Mouse (Mus musculus) limb, embryonic 10.5 days (tissue): ENCODE measurements at regions not wholly inside any gene's neighbourhood (a gene's known extent, or its start where the extent isn't known, plus 50 kb on each side); places are given as distances from the start of the nearest gene placed in this dataset.

Experiments
- DNase-seq: peaks from one replicate; pipeline ENCODE4 v3.0.0-alpha.2; 2017; ENCODE audit warnings: low spot score
- H3K27ac ChIP-seq: fragments of 300-500 bp; sonication (generic); 2 replicates; pipeline ENCODE4 v1.5.1; 2016; ENCODE audit warnings: mild to moderate bottlenecking
- H3K27me3 ChIP-seq: fragments of 300-500 bp; sonication (generic); 2 replicates; pipeline ENCODE4 v1.6.1; 2016; ENCODE audit warnings: low read depth, mild to moderate bottlenecking; ENCODE audit not compliant: poor library complexity, severe bottlenecking
- H3K36me3 ChIP-seq: fragments of 300-500 bp; sonication (generic); 2 replicates; pipeline ENCODE4 v1.6.1; 2016; ENCODE audit warnings: mild to moderate bottlenecking, moderate library complexity
- H3K4me1 ChIP-seq: fragments of 300-500 bp; sonication (generic); 2 replicates; pipeline ENCODE4 v1.6.1; 2016
- H3K4me3 ChIP-seq: fragments of 300-500 bp; sonication (generic); 2 replicates; pipeline ENCODE4 v1.5.1; 2016; ENCODE audit warnings: mild to moderate bottlenecking, moderate library complexity
- H3K9me3 ChIP-seq: fragments of 300-500 bp; sonication (generic); replicated peaks from 2 replicates; pipeline ENCODE4 v1.6.1; 2016; ENCODE audit warnings: mild to moderate bottlenecking
- WGBS: fragments of 180-500 bp; shearing (Covaris S2); methylation state at CpG from one replicate; pipeline ENCODE4 v1.1.7; 2016; 5-methylcytosine and 5-hydroxymethylcytosine counted together

GRCm38 (mm10) chr1:82010995-82011394 lies 221.9 kb upstream of the Gm9747 start:
- 83% methylated on average over 1 of the region's 1 CpGs for WGBS
- DNase-seq, result no peak
- no peaks in the 10 kb centered on the region for H3K36me3 ChIP-seq

DNA sequence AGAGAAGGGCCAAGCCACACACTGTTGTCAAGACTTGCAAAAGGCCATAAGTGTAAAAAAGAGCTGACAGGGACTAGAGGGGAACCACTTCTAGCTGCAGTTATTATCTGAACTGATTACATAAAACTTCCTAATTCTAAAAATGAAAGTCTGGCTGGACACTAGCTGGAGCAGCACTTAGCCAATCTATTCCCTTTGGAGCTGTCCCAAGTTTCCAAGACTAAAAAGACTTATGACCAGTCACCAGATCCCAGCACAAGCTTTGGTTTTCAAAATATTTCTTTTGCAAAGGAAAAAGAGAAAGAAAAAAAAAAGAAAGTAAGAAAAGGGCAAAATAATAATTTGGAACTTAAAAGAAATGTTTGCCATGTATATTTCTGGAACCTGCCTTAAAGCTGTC lies 217.6 kb upstream of the Gm9747 start:
- DNase-seq, result no peak
- Histone ChIP-seq H3K9me3 (no peaks in the 10 kb centered on the region), H3K4me1 (peaks cover 4% of the 10 kb centered on the region), H3K27me3 (no peaks in the 10 kb centered on the region), H3K36me3 (no peaks in the 10 kb centered on the region), H3K4me3 (no peak overlapping the region), H3K27ac (no peak overlapping the region)

More at GRCm38 (mm10) chr1:82010995-82011394, 221.9 kb upstream of the Gm9747 start:
- no peaks in the 10 kb centered on the region for H3K9me3 ChIP-seq
- H3K27ac ChIP-seq, result no peak overlapping the region
- H3K4me3 ChIP-seq, result no peak overlapping the region
- H3K4me1 ChIP-seq, result peaks cover 5% of the 10 kb centered on the region
- H3K27me3 ChIP-seq, result no peaks in the 10 kb centered on the region

DNA sequence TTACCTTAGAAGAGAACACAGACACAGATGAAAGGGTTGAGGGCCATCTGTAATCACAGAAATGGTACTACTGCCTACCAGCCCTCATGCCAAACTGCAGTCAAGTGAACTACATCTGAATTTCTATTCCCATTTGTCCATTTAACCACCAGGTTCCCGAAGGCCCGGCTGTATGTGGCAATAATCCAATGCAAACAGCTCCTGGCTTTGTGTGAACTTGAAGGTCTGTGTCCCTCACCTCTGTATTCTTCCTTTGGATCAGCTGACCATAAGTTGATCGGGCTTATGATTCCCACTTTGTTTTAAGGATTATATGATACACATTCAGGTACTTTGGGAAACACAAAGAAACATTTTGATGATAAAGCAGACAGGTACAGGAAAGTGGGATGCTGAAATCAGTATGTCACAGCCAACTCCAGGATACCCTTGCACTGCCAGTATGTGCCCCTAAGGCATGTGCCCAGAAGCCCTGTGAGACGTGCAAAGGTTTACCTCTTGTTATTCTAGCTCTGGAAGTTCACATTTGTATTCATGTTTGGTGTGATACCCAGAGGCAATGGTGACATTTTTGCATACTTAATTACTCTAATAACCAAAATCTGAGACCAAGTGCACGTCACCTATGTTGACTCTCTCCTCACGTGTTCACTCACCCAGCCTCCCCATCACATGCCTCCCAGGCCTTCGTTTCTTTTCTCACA lies 214.1 kb upstream of the Gm9747 start:
- Histone ChIP-seq H3K9me3 (no peaks in the 10 kb centered on the region), H3K4me1 (peaks cover 4% of the 10 kb centered on the region), H3K36me3 (no peaks in the 10 kb centered on the region), H3K27me3 (no peaks in the 10 kb centered on the region), H3K27ac (no peak overlapping the region), H3K4me3 (no peak overlapping the region)
- DNase-seq, result no peak
- WGBS, result 85% methylated on average over 7 of the region's 7 CpGs

DNA sequence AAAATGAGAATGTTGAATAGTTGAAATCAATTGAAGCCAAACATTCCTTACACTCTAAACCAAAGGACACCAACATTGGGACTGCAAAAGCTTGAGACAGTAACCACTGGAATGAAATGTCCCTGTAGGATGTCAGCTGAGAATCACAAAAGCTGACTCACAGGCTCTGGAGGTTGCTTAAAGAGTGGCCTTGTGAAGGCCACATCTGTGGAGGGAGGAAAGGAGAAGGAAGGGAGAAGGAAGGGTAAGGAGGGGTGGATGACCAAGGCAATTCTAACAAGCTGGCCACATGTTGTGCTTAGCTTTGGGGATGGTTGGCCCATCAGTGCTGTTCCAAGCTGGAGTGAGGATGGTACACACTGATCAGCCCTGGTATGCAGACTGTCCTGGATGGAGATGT lies 205.2 kb upstream of the Gm9747 start:
- no peaks in the 10 kb centered on the region for H3K9me3 ChIP-seq
- H3K4me3 ChIP-seq, result no peak overlapping the region
- no peaks in the 10 kb centered on the region for H3K4me1 ChIP-seq
- DNase-seq, result no peak
- no peaks in the 10 kb centered on the region for H3K36me3 ChIP-seq
- H3K27me3 ChIP-seq, result no peaks in the 10 kb centered on the region
- H3K27ac ChIP-seq, result no peak overlapping the region

- no peak overlapping the region for H3K4me3 ChIP-seq
- H3K9me3 ChIP-seq, result no peaks in the 10 kb centered on the region
- 88% methylated on average over 7 of the region's 7 CpGs for WGBS
- no peaks in the 10 kb centered on the region for H3K27me3 ChIP-seq
- H3K27ac ChIP-seq, result no peak overlapping the region
- no peak for DNase-seq
- H3K4me1 ChIP-seq, result no peaks in the 10 kb centered on the region
- H3K36me3 ChIP-seq, result no peaks in the 10 kb centered on the region
These were observed 201.8 kb upstream of the Gm9747 start for GRCm38 (mm10) chr1:82031130-82031529.

- no peak overlapping the region for H3K27ac ChIP-seq
- no peak overlapping the region for H3K4me3 ChIP-seq
- no peaks in the 10 kb centered on the region for H3K4me1 ChIP-seq
- DNase-seq, result no peak
- WGBS, result 94% methylated on average over 1 of the region's 1 CpGs
- no peaks in the 10 kb centered on the region for H3K36me3 ChIP-seq
- no peaks in the 10 kb centered on the region for H3K27me3 ChIP-seq
- no peaks in the 10 kb centered on the region for H3K9me3 ChIP-seq
These were observed 200.5 kb upstream of the Gm9747 start for GRCm38 (mm10) chr1:82032410-82032809.

DNA sequence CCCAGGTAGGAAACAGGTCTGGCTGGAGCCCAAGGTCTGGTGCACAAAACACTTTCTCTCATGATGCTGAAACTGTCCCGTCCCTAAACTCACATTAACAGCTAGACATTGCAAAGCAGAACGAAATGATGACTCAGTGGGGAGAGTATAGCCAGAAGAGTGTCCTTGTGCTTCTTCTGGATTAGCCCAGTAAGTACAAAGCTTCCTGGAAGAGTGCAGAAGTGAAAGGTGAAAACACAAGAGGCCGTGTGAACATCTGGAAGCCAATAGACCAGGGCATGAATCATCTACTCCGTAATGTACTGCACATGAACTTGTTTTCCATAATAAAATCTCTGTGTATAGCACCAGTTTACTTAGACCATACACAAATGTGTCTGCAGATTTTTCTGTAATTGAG lies 194.7 kb upstream of the Gm9747 start:
- 91% methylated on average over 4 of the region's 4 CpGs for WGBS
- Histone ChIP-seq H3K9me3 (no peaks in the 10 kb centered on the region), H3K27ac (no peak overlapping the region), H3K4me3 (no peak overlapping the region), H3K27me3 (no peaks in the 10 kb centered on the region), H3K36me3 (no peaks in the 10 kb centered on the region), H3K4me1 (peaks cover 8% of the 10 kb centered on the region; the same call in 1 of the 2 replicates)
- DNase-seq, result no peak

DNA sequence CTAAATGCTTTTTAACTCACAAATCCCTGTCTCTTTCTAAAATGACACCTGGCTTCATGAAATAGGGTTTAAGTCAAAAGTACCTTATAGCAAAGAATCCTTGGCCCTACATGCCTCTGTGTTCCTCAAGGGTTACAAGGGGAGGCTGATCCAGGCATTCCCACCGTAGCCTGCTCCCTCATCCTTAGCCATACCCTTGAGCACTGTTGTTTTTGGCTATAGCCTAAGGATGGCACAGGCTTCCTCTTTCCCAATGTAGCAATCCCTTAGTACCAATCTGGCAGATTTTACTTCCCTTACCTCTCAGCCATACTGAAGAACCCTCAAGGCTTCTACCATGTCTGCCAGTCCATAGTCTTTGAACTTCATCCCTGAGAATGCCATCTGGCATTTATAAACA lies 194.2 kb upstream of the Gm9747 start:
- WGBS, result 84% methylated on average over 1 of the region's 1 CpGs
- no peak for DNase-seq
- no peaks in the 10 kb centered on the region for H3K36me3 ChIP-seq
- H3K9me3 ChIP-seq, result no peaks in the 10 kb centered on the region
- H3K4me1 ChIP-seq, result peaks cover 8% of the 10 kb centered on the region; the same call in 1 of the 2 replicates
- H3K4me3 ChIP-seq, result no peak overlapping the region
- H3K27ac ChIP-seq, result no peak overlapping the region
- no peaks in the 10 kb centered on the region for H3K27me3 ChIP-seq

DNA sequence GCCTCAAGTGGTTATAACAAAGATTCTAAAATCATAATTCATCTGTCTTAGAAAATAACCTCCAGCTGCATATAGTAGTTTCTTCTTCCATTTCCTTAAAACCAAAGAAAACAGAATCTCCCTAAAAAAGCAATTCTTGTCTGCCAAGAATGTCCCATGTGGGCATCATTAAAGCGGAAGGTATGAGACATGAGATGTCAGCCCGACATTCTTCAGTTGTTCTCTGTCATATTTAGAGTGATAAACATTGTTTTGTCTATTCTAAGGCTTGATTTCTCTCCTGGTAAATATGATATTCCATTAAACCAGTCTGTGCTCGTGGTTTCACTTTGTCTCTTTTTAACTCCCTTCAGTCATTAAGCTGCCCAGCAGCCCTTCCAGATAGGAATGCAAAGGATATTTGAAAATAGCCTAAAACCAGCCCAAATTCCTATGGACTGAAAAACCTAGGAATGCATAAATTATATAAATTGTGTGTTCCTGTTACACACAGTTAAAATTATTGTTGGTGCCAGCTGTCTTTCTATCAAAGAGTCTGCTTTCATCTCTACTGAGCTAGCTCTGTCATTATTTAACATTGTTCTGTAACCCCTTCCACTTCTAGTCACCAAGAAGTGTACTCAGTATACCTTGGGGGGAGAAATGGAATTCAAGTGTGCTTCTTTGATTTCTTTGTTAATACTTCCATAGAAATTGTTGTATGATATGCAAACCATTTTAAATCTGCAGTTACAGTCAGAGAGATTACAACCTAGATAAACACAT lies 191.4 kb upstream of the Gm9747 start:
- no peaks in the 10 kb centered on the region for H3K27me3 ChIP-seq
- H3K27ac ChIP-seq, result no peak overlapping the region
- WGBS, result 82% methylated on average over 3 of the region's 3 CpGs
- DNase-seq, result no peak
- H3K36me3 ChIP-seq, result no peaks in the 10 kb centered on the region
- no peak overlapping the region for H3K4me3 ChIP-seq
- H3K9me3 ChIP-seq, result no peaks in the 10 kb centered on the region
- H3K4me1 ChIP-seq, result peaks cover 8% of the 10 kb centered on the region; the same call in 1 of the 2 replicates

- WGBS, result 31% methylated on average over 2 of the region's 2 CpGs
- DNase-seq, result no peak
- Histone ChIP-seq H3K9me3 (no peaks in the 10 kb centered on the region), H3K4me1 (peaks cover 8% of the 10 kb centered on the region; the same call in 1 of the 2 replicates), H3K27me3 (no peaks in the 10 kb centered on the region), H3K36me3 (no peaks in the 10 kb centered on the region), H3K4me3 (no peak overlapping the region), H3K27ac (no peak overlapping the region)
These were observed 190.9 kb upstream of the Gm9747 start for GRCm38 (mm10) chr1:82042051-82042432.

DNA sequence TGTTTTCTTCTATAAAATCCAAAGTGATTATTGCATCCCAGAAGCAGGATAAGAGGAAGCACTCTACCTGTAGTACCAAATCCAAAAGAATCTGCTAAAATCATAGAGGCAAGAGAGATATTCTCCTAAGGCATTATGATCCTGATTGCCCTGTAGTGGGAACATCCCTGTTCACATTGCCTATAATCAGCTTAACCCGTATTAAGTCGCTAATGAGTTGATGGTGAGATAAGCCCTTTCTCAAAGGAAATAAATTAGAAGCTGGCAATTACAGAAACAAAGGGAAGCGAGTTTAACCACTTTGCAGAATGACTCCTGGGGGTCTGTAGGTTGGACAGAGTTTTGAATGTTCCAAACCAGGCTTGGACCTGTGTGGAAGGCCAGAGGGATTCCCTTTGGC lies 190.4 kb upstream of the Gm9747 start:
- H3K27me3 ChIP-seq, result no peaks in the 10 kb centered on the region
- no peak for DNase-seq
- no peaks in the 10 kb centered on the region for H3K9me3 ChIP-seq
- H3K36me3 ChIP-seq, result no peaks in the 10 kb centered on the region
- 34% methylated on average over 3 of the region's 3 CpGs for WGBS
- H3K4me3 ChIP-seq, result no peak overlapping the region
- H3K27ac ChIP-seq, result no peak overlapping the region
- peaks cover 8% of the 10 kb centered on the region; the same call in 1 of the 2 replicates for H3K4me1 ChIP-seq

- Histone ChIP-seq H3K27ac (no peak overlapping the region), H3K36me3 (no peaks in the 10 kb centered on the region), H3K27me3 (no peaks in the 10 kb centered on the region), H3K9me3 (no peaks in the 10 kb centered on the region), H3K4me1 (no peaks in the 10 kb centered on the region), H3K4me3 (no peak overlapping the region)
- DNase-seq, result no peak
- 86% methylated on average over 6 of the region's 6 CpGs for WGBS
These were observed 166.6 kb upstream of the Gm9747 start for GRCm38 (mm10) chr1:82066291-82066690.

DNA sequence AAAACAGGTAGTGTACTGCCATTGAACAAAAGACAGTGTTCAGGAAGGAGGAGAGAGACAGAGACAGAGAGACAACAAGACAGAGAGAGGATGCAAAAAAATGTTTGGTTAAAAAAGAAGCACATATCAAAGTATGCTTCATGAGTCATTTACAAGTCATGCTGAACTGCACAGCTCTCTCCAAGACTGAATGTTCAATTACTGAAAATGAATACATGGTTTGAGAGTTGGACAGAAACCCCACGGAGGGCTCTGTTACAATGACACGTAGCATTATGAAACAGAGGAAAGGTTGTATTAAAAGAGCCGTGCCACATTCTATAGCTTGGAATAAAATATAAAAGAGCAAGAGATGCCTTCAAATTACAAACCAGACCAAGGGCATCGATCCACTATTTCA lies 164.3 kb upstream of the Gm9747 start:
- Histone ChIP-seq H3K27me3 (no peaks in the 10 kb centered on the region), H3K27ac (no peak overlapping the region), H3K9me3 (no peaks in the 10 kb centered on the region), H3K4me3 (no peak overlapping the region), H3K4me1 (no peaks in the 10 kb centered on the region), H3K36me3 (no peaks in the 10 kb centered on the region)
- WGBS, result 92% methylated on average over 4 of the region's 4 CpGs
- DNase-seq, result no peak
